Mouse (Mus musculus) MEL (cell line): Measurements from ENCODE around the gene Wdr90. TPM values are rescaled to one million over a fixed set of nuclear protein-coding genes. Genes with fewer than 3 reads are reported as not detected.

Experiments used
- DNase-seq: peaks from one replicate; pipeline ENCODE4 v3.0.0; 2011; ENCODE audit warnings: low read depth, low spot score
- H3K27ac ChIP-seq: 2 replicates; pipeline ENCODE4 v1.5.1; 2012; ENCODE audit warnings: low read depth, mild to moderate bottlenecking, control low read depth, low read length, moderate library complexity; ENCODE audit not compliant: control insufficient read depth
- H3K27me3 ChIP-seq, 2 experiments: fragments of 150-350 bp in 1 of 2; sonication (generic) in 1 of 2; 2 replicates each; pipeline ENCODE4 v1.6.1; 2012; ENCODE audit warnings: low read length in 2 of 2, mild to moderate bottlenecking in 2 of 2, improper control_type of control experiment in 1 of 2, moderate library complexity in 1 of 2; ENCODE audit not compliant: insufficient read depth in 2 of 2, control insufficient read depth in 1 of 2
- H3K36me3 ChIP-seq, 2 experiments: 2 replicates each; pipeline ENCODE4 v1.6.1; 2012 to 2014; ENCODE audit warnings: low read length in 2 of 2, improper control_type of control experiment in 1 of 2, inconsistent platforms in 1 of 2, mild to moderate bottlenecking in 1 of 2; ENCODE audit not compliant: insufficient read depth in 2 of 2, control insufficient read depth in 1 of 2
- H3K4me1 ChIP-seq, 2 experiments: fragments of 150-350 bp in 1 of 2; sonication (generic) in 1 of 2; 2 replicates each; pipeline ENCODE4 v1.6.1; 2012; ENCODE audit warnings: low read length in 2 of 2, improper control_type of control experiment in 1 of 2, mild to moderate bottlenecking in 1 of 2; ENCODE audit not compliant: insufficient read depth in 2 of 2, control insufficient read depth in 1 of 2
- H3K4me3 ChIP-seq, 2 experiments: fragments of 150-350 bp in 1 of 2; sonication (generic) in 1 of 2; 2 replicates each; pipeline ENCODE4 v1.5.1; 2012; ENCODE audit warnings: low read depth in 2 of 2, low read length in 2 of 2, mild to moderate bottlenecking in 2 of 2, moderate library complexity in 2 of 2, control low read depth in 1 of 2, improper control_type of control experiment in 1 of 2; ENCODE audit not compliant: control insufficient read depth in 1 of 2, insufficient read depth in 1 of 2
- H3K79me2 ChIP-seq: 2 replicates; pipeline ENCODE4 v1.6.1; 2012; ENCODE audit warnings: mild to moderate bottlenecking, low read length, moderate library complexity; ENCODE audit not compliant: control insufficient read depth, poor library complexity, insufficient read depth
- H3K9ac ChIP-seq: 2 replicates; pipeline ENCODE4 v1.6.1; 2012; ENCODE audit warnings: low read depth, mild to moderate bottlenecking, control low read depth, low read length, moderate library complexity; ENCODE audit not compliant: control insufficient read depth, poor library complexity, severe bottlenecking
- H3K9me3 ChIP-seq: fragments of 150-350 bp; sonication (generic); replicated peaks from 2 replicates; pipeline ENCODE4 v1.6.1; 2012; ENCODE audit warnings: mild to moderate bottlenecking, low read length, improper control_type of control experiment, moderate library complexity; ENCODE audit not compliant: insufficient read depth
- BHLHE40 ChIP-seq: IDR thresholded peaks from 2 replicates; pipeline ENCODE4 v1.6.1; 2012; ENCODE audit warnings: low read depth, mild to moderate bottlenecking, inconsistent platforms, low read length, improper control_type of control experiment, borderline replicate concordance
- CHD1 ChIP-seq: IDR thresholded peaks from 2 replicates; pipeline ENCODE4 v1.6.1; 2012; ENCODE audit warnings: low read depth, mild to moderate bottlenecking, inconsistent platforms, low read length, improper control_type of control experiment
- CHD2 ChIP-seq: IDR thresholded peaks from 2 replicates; pipeline ENCODE4 v1.6.1; 2011; ENCODE audit warnings: low read length, improper control_type of control experiment
- CTCF ChIP-seq, 3 experiments: IDR thresholded peaks in 2 of 3; conservative IDR thresholded peaks in 1 of 3; 2 replicates each; pipeline ENCODE4 v1.5.1; 2011 to 2012; ENCODE audit warnings: low read length in 3 of 3, low read depth in 2 of 3, mild to moderate bottlenecking in 2 of 3, improper control_type of control experiment in 1 of 3, inconsistent platforms in 1 of 3, mixed read lengths in 1 of 3, moderate library complexity in 1 of 3; ENCODE audit not compliant: control insufficient read depth in 1 of 3, insufficient read depth in 1 of 3, poor library complexity in 1 of 3, severe bottlenecking in 1 of 3
- E2F4 ChIP-seq: IDR thresholded peaks from 2 replicates; pipeline ENCODE4 v1.6.1; 2011; ENCODE audit warnings: low read depth, low read length, improper control_type of control experiment, borderline replicate concordance
- ELF1 ChIP-seq: IDR thresholded peaks from 2 replicates; pipeline ENCODE4 v1.6.1; 2014; ENCODE audit warnings: low read depth, mild to moderate bottlenecking, inconsistent platforms, low read length, improper control_type of control experiment, moderate library complexity
- EP300 ChIP-seq, 2 experiments: IDR thresholded peaks; 2 replicates each; pipeline ENCODE4 v1.6.1; 2011; ENCODE audit warnings: improper control_type of control experiment in 2 of 2, low read length in 2 of 2, low read depth in 1 of 2, mild to moderate bottlenecking in 1 of 2
- ETS1 ChIP-seq: IDR thresholded peaks from 2 replicates; pipeline ENCODE4 v1.6.1; 2012; ENCODE audit warnings: low read depth, mild to moderate bottlenecking, inconsistent platforms, low read length, improper control_type of control experiment, moderate library complexity
- GABPA ChIP-seq: IDR thresholded peaks from 2 replicates; pipeline ENCODE4 v1.6.1; 2012; ENCODE audit warnings: low read depth, mild to moderate bottlenecking, inconsistent platforms, low read length, improper control_type of control experiment, moderate library complexity
- HCFC1 ChIP-seq: IDR thresholded peaks from 2 replicates; pipeline ENCODE4 v1.6.1; 2012; ENCODE audit warnings: low read depth, mild to moderate bottlenecking, inconsistent platforms, low read length, improper control_type of control experiment, moderate library complexity
- JUND ChIP-seq: IDR thresholded peaks from 2 replicates; pipeline ENCODE4 v1.6.1; 2011; ENCODE audit warnings: low read depth, mild to moderate bottlenecking, improper control_type of control experiment, low read length
- KAT2A ChIP-seq: conservative IDR thresholded peaks from 2 replicates; pipeline ENCODE4 v1.6.1; 2012; ENCODE audit warnings: low read depth, low read length, improper control_type of control experiment, inconsistent platforms
- MAFK ChIP-seq: IDR thresholded peaks from 2 replicates; pipeline ENCODE4 v1.6.1; 2011; ENCODE audit warnings: low read depth, mild to moderate bottlenecking, low read length, improper control_type of control experiment, borderline replicate concordance
- MAZ ChIP-seq: IDR thresholded peaks from 2 replicates; pipeline ENCODE4 v1.6.1; 2012; ENCODE audit warnings: low read depth, mild to moderate bottlenecking, inconsistent platforms, low read length, improper control_type of control experiment
- MEF2A ChIP-seq: IDR thresholded peaks from 2 replicates; pipeline ENCODE4 v1.6.1; 2014; ENCODE audit warnings: low read depth, mild to moderate bottlenecking, inconsistent platforms, low read length, improper control_type of control experiment; ENCODE audit not compliant: poor library complexity, insufficient replicate concordance, severe bottlenecking; ENCODE audit errors: extremely low read depth
- MXI1 ChIP-seq: IDR thresholded peaks from 2 replicates; pipeline ENCODE4 v1.6.1; 2011; ENCODE audit warnings: mild to moderate bottlenecking, low read depth, low read length, improper control_type of control experiment
- MYB ChIP-seq: IDR thresholded peaks from 2 replicates; pipeline ENCODE4 v1.6.1; 2011; ENCODE audit warnings: mild to moderate bottlenecking, low read depth, low read length, improper control_type of control experiment
- MYC ChIP-seq: IDR thresholded peaks from 2 replicates; pipeline ENCODE4 v1.6.1; 2011; ENCODE audit warnings: low read depth, mild to moderate bottlenecking, low read length, improper control_type of control experiment, moderate library complexity
- NELFE ChIP-seq: IDR thresholded peaks from 2 replicates; pipeline ENCODE4 v1.6.1; 2011; ENCODE audit warnings: low read depth, low read length, improper control_type of control experiment
- NRF1 ChIP-seq: IDR thresholded peaks from 2 replicates; pipeline ENCODE4 v1.6.1; 2014; ENCODE audit warnings: low read depth, mild to moderate bottlenecking, inconsistent platforms, low read length, improper control_type of control experiment, moderate library complexity; ENCODE audit not compliant: poor library complexity, insufficient read depth, severe bottlenecking
- POLR2A ChIP-seq, 2 experiments: IDR thresholded peaks; 2 replicates each; pipeline ENCODE4 v1.6.1; 2011 to 2012; ENCODE audit warnings: low read length in 2 of 2, mild to moderate bottlenecking in 2 of 2, control low read depth in 1 of 2, improper control_type of control experiment in 1 of 2, low read depth in 1 of 2, moderate library complexity in 1 of 2; ENCODE audit not compliant: control insufficient read depth in 1 of 2, insufficient read depth in 1 of 2, poor library complexity in 1 of 2
- POLR2AphosphoS2 ChIP-seq: IDR thresholded peaks from 2 replicates; pipeline ENCODE4 v1.6.1; 2011; ENCODE audit warnings: low read length, improper control_type of control experiment
- RAD21 ChIP-seq: IDR thresholded peaks from 2 replicates; pipeline ENCODE4 v1.6.1; 2011; ENCODE audit warnings: mild to moderate bottlenecking, low read depth, low read length, improper control_type of control experiment
- RCOR1 ChIP-seq: IDR thresholded peaks from 2 replicates; pipeline ENCODE4 v1.6.1; 2012; ENCODE audit warnings: low read depth, mild to moderate bottlenecking, inconsistent platforms, low read length, improper control_type of control experiment
- SIN3A ChIP-seq: IDR thresholded peaks from 2 replicates; pipeline ENCODE4 v1.6.1; 2012; ENCODE audit warnings: low read length, improper control_type of control experiment, inconsistent platforms
- SMC3 ChIP-seq: IDR thresholded peaks from 2 replicates; pipeline ENCODE4 v1.6.1; 2011; ENCODE audit warnings: low read depth, low read length, improper control_type of control experiment
- TAL1 ChIP-seq: IDR thresholded peaks from 2 replicates; pipeline ENCODE4 v1.6.1; 2012; ENCODE audit warnings: mild to moderate bottlenecking, inconsistent platforms, low read length, moderate library complexity, mixed read lengths
- TBP ChIP-seq: IDR thresholded peaks from 2 replicates; pipeline ENCODE4 v1.8.0; 2011; ENCODE audit warnings: low read depth, low read length, improper control_type of control experiment
- TCF12 ChIP-seq: IDR thresholded peaks from 2 replicates; pipeline ENCODE4 v1.6.1; 2014; ENCODE audit warnings: low read depth, mild to moderate bottlenecking, inconsistent platforms, low read length, improper control_type of control experiment, moderate library complexity
- UBTF ChIP-seq: IDR thresholded peaks from 2 replicates; pipeline ENCODE4 v1.6.1; 2012; ENCODE audit warnings: low read depth, mild to moderate bottlenecking, inconsistent platforms, low read length, improper control_type of control experiment, moderate library complexity, borderline replicate concordance; ENCODE audit not compliant: insufficient read depth
- USF1 ChIP-seq: IDR thresholded peaks from 2 replicates; pipeline ENCODE4 v1.6.1; 2014; ENCODE audit warnings: low read depth, mild to moderate bottlenecking, inconsistent platforms, low read length, improper control_type of control experiment, moderate library complexity
- ZC3H11A ChIP-seq: IDR thresholded peaks from 2 replicates; pipeline ENCODE4 v1.6.1; 2012; ENCODE audit warnings: low read depth, mild to moderate bottlenecking, inconsistent platforms, low read length, improper control_type of control experiment
- ZKSCAN1 ChIP-seq: IDR thresholded peaks from 2 replicates; pipeline ENCODE4 v1.6.1; 2012; ENCODE audit warnings: low read depth, mild to moderate bottlenecking, inconsistent platforms, low read length, improper control_type of control experiment, moderate library complexity
- ZMIZ1 ChIP-seq: IDR thresholded peaks from 2 replicates; pipeline ENCODE4 v1.6.1; 2012; ENCODE audit warnings: low read depth, mild to moderate bottlenecking, inconsistent platforms, low read length, improper control_type of control experiment, moderate library complexity
- ZNF384 ChIP-seq: IDR thresholded peaks from 2 replicates; pipeline ENCODE4 v1.6.1; 2012; ENCODE audit warnings: low read depth, mild to moderate bottlenecking, inconsistent platforms, low read length, improper control_type of control experiment
- polyA plus RNA-seq, 2 experiments: library from polyadenylated mRNA; stranded (reverse) in 1 of 2; unstranded in 1 of 2; fragments of >175 nt in 1 of 2; fragments of >200 nt in 1 of 2; gene quantifications; 2 replicates each; pipeline versions ENCODE4 v1.2.1 to v1.2.4; 2012; ENCODE audit warnings: low replicate concordance in 2 of 2, low read depth in 1 of 2; ENCODE audit not compliant: insufficient read length in 2 of 2, insufficient read depth in 1 of 2, missing spikeins in 1 of 2
- total RNA-seq: library from RNA; depleted of rRNA; stranded (reverse); fragments of 300-350 nt; gene quantifications from 2 replicates; pipeline ENCODE4 v1.2.3, GENCODE M21; 2012

Gene Wdr90
- total and polyA plus RNA-seq, 3 experiments, result 23.7 to 44.5 TPM; not detected in 1

DNA sequence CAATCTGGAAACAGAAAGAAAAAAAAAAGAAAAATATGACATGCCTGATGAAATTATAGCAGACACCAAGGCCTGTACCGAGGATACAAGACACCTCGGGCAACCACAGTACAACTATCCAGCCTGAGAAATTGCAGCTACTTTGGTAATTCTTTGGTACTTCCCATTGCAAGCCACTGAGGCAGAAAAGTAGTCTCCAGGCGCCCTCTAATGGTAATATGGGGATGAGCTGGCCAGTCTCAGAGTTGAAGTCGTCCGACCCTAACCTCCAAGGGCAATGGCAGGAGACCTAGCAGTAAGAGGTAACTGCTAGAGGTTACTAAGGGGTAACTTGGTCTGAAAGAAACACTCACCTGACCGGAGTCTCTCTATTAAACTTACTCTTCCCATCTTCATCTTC lies 60.3 kb downstream of the Wdr90 start (continued):
- TF ChIP-seq MXI1, result 0 out of 2 replicates have a peak, but pooled peaks have one; percentile 48
- TF ChIP-seq SIN3A, result peak; percentile 75; the same call in 1 of the 2 replicates

DNA sequence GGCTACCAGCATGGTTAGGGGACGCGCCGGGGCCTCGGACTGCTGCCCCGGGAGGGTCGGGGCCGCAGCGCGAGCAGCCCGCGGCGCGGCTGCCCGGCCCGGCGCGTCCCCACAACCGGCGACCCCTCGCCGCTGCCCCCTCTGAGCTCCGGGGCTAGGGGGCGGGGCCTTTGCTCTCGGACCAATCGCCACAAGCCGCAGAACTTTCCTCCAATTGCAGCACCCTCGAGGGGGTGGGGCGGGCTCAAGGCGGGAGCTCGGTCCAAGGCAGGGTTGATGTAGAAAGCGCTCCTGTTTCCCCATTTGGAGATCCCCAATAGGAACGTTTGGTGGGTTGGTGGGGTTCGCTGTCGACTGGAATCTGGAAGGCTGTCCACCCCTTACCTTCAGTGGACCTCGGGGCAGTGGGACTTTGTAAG lies 64.3 kb downstream of the Wdr90 start, which contains the start of gene Metrn:
Gene Metrn, minus strand, starts transcription at position 186 of the 419 bp plus-strand sequence.
- H3K79me2 ChIP-seq, result peaks cover 17% of the 10 kb centered on the region
- H3K9ac ChIP-seq, result peak within 1 kb of the TSS; percentile 73
- H3K27me3 ChIP-seq, result no peaks in the 10 kb centered on the region
- peaks cover 0 to 4% of the 10 kb centered on the region in 2 experiments; a peak in 1 of 4 replicates for H3K36me3 ChIP-seq
- peak within 1 kb of the TSS; percentile 64 for H3K27ac ChIP-seq
- peak within 1 kb of the TSS; percentile 69 to 95 for H3K4me3 ChIP-seq
- peaks cover 0 to 24% of the 10 kb centered on the region in 2 experiments; a peak in 1 of 4 replicates for H3K4me1 ChIP-seq
- peak; percentile 96 for DNase-seq
- no peaks in the 10 kb centered on the region for H3K9me3 ChIP-seq
- TF ChIP-seq POLR2A (IDR thresholded peaks at IDR 0.05; ENCODE audit: control insufficient read depth in 1 of 2, insufficient read depth in 1 of 2, low read depth in 1 of 2, low read length in 2 of 2, poor library complexity in 1 of 2), result peak; percentile 82 to 92
- peak; percentile 64; the same call in 1 of the 2 replicates for TF ChIP-seq TBP
- no peak for TF ChIP-seq MAFK
- no peak for TF ChIP-seq MYB
- no peak for TF ChIP-seq RCOR1
- no peak for TF ChIP-seq ZNF384
- TF ChIP-seq CTCF (IDR thresholded peaks at IDR 0.05 in 2 of 3, conservative IDR thresholded peaks at IDR 0.05 in 1 of 3; ENCODE audit: control insufficient read depth in 1 of 3, insufficient read depth in 1 of 3, low read depth in 2 of 3, low read length in 3 of 3, poor library complexity in 1 of 3, severe bottlenecking in 1 of 3), result no peak
- TF ChIP-seq USF1, result no peak
- no peak for TF ChIP-seq E2F4
- TF ChIP-seq CHD2, result no peak
- no peak for TF ChIP-seq KAT2A
- peak; percentile 39; the same call in 1 of the 2 replicates for TF ChIP-seq HCFC1
- TF ChIP-seq ZC3H11A, result no peak
- TF ChIP-seq ELF1, result no peak
- TF ChIP-seq NELFE, result peak; percentile 85
- TF ChIP-seq UBTF, result no peak
- peak; percentile 71; the same call in 1 of the 2 replicates for TF ChIP-seq ZMIZ1
- TF ChIP-seq MAZ, result no peak
- no peak for TF ChIP-seq MEF2A
- no peak; the same call in 1 of the 2 replicates for TF ChIP-seq TCF12
- no peak for TF ChIP-seq NRF1
- no peak for TF ChIP-seq MYC
- no peak for TF ChIP-seq BHLHE40
- TF ChIP-seq CHD1, result no peak
- no peak for TF ChIP-seq EP300 (IDR thresholded peaks at IDR 0.05; ENCODE audit: low read depth in 1 of 2, low read length in 2 of 2)
- TF ChIP-seq JUND, result no peak
- TF ChIP-seq GABPA, result no peak
- TF ChIP-seq MXI1, result peak; percentile 17; the same call in 1 of the 2 replicates
- no peak for TF ChIP-seq TAL1
- TF ChIP-seq POLR2AphosphoS2, result peak; percentile 56; the same call in 1 of the 2 replicates
- TF ChIP-seq SMC3, result no peak
- TF ChIP-seq ETS1, result no peak
- TF ChIP-seq ZKSCAN1, result no peak
- TF ChIP-seq RAD21, result no peak
